Mouse (Mus musculus) C2C12 (cell line): Measurements from ENCODE around the gene Cops9.

Source experiments
- CTCF ChIP-seq: IDR thresholded peaks from one replicate; pipeline ENCODE4 v1.5.1; 2011; ENCODE audit not compliant: control insufficient read depth, insufficient read depth, insufficient read length
- MAX ChIP-seq: IDR thresholded peaks from one replicate; pipeline ENCODE4 v1.6.1; 2011; ENCODE audit warnings: mild to moderate bottlenecking, control low read depth
- MYOG ChIP-seq: IDR thresholded peaks from one replicate; pipeline ENCODE4 v1.6.1; 2011; ENCODE audit not compliant: control insufficient read depth, insufficient read length; ENCODE audit errors: extremely low read depth

DNA sequence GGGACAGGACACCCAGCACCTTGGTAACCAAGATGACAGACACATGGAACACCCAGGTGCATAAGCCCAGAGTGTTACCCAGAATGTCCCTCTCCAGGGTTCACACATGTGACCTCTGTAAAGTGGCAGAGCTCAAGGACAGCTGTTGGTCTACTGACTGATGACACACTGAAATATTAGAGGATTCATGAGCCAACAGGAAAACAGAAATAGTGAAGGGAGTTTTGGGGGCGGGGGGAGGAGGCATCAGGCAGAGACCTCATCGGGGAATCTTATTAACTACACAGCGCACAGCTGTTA is 34.8 kb upstream of the Cops9 start:
- TF ChIP-seq MAX = no peak
- TF ChIP-seq MYOG = no peak
- no peak for TF ChIP-seq CTCF
